In the genomic region with DNA sequence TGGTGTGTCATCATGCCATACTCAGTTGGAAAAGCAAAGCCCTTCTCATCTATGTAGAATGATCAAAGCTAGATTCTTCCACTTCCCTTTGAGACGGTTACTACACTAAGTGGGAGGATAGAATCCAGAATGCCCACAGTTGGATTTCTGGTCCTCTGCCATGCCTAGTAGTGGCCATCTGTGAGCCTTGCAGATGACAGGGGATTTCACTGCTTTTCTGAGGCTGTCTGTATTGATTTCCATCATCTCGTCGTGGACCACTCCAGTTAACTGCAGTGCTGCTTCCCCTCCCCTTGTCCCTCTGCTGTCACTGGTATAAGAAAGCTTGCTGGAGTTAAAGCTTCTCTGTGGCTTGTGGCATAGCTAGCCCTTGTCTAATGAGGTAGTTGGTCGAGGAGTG, we compare ENCODE assay signal across 13 mouse cellular contexts. TPM values are rescaled to one million over a fixed set of nuclear protein-coding genes. Genes with fewer than 3 reads are reported as not detected.
A peak's percentile ranks its signal among the peaks of the same experiment; 100 is the strongest.
DNase-seq lines count a peak whose midpoint lies in the region; ATAC-seq lines count a peak whose summit lies in the region.
"Had no signal": no experiment of that assay in that cellular context is flagged by ENCODE, and none has a peak within 500 bp of the region (broad histone marks: within the 10 kb centered on the region; RNA-seq: fewer than 3 reads in every experiment).

No protein-coding gene starts in this region.

- no peak overlapping the region for H3K4me2 ChIP-seq in forebrain, embryonic 15.5 days (replicated peaks)
- no peak overlapping the region for H3K4me2 ChIP-seq in forebrain, embryonic 12.5 days
- no peak overlapping the region for H3K4me2 ChIP-seq in midbrain, embryonic 14.5 days (ENCODE audit: low read length)
- H3K4me2 ChIP-seq in midbrain, embryonic 16.5 days (ENCODE audit: low read length): no peak overlapping the region
- H3K4me2 ChIP-seq: heart, embryonic 11.5 days; liver, embryonic 13.5 days; midbrain, embryonic 11.5 days had no signal

- peaks cover 8% of the 10 kb centered on the region for H3K4me1 ChIP-seq in forebrain, embryonic 15.5 days
- H3K4me1 ChIP-seq in forebrain, embryonic 12.5 days: no peaks in the 10 kb centered on the region
- H3K4me1 ChIP-seq in midbrain, embryonic 14.5 days (ENCODE audit: control insufficient read depth, insufficient read depth, low read length): no peaks in the 10 kb centered on the region
- no peaks in the 10 kb centered on the region for H3K4me1 ChIP-seq in midbrain, embryonic 16.5 days (ENCODE audit: control insufficient read depth, insufficient read depth, low read length)
- H3K4me1 ChIP-seq: liver, embryonic 13.5 days had no signal

- no peak overlapping the region for H3K4me3 ChIP-seq in forebrain, embryonic 15.5 days
- no peak overlapping the region for H3K4me3 ChIP-seq in forebrain, embryonic 12.5 days (replicated peaks)
- H3K4me3 ChIP-seq in midbrain, embryonic 14.5 days (replicated peaks; ENCODE audit: low read depth, low read length): no peak overlapping the region
- H3K4me3 ChIP-seq in midbrain, embryonic 16.5 days (ENCODE audit: low read depth, low read length): no peak overlapping the region
- H3K4me3 ChIP-seq: liver, embryonic 13.5 days had no signal

- peak; percentile 33 for DNase-seq in midbrain, embryonic 14.5 days
- peak; percentile 97 to 98 for DNase-seq in cerebellum, postnatal 10 days
- peak; percentile 41 for DNase-seq in retina, embryonic 14.5 days (ENCODE audit: low spot score)
- DNase-seq in kidney, adult 8-10 months: no peak
- no peak for DNase-seq in thymus, postnatal 36 days
- DNase-seq: heart, postnatal 4 days; liver, embryonic 13.5 days; lung, postnatal 14 days had no signal

- no peaks in the 10 kb centered on the region for H3K9me3 ChIP-seq in forebrain, embryonic 15.5 days
- no peaks in the 10 kb centered on the region for H3K9me3 ChIP-seq in forebrain, embryonic 12.5 days
- H3K9me3 ChIP-seq in midbrain, embryonic 14.5 days (ENCODE audit: control insufficient read depth, low read length): no peaks in the 10 kb centered on the region
- H3K9me3 ChIP-seq in midbrain, embryonic 16.5 days (replicated peaks; ENCODE audit: control insufficient read depth, low read length, poor library complexity, severe bottlenecking): no peaks in the 10 kb centered on the region
- H3K9me3 ChIP-seq: liver, embryonic 13.5 days had no signal

- WGBS in forebrain, embryonic 15.5 days: 62% methylated on average over 4 of the region's 4 CpGs
- 87% methylated on average over 4 of the region's 4 CpGs for WGBS in forebrain, embryonic 12.5 days
- 78% methylated on average over 4 of the region's 4 CpGs for WGBS in midbrain, embryonic 14.5 days
- 70% methylated on average over 4 of the region's 4 CpGs for WGBS in midbrain, embryonic 16.5 days

- H3K36me3 ChIP-seq in forebrain, embryonic 15.5 days: peaks cover 11% of the 10 kb centered on the region; the same call in 1 of the 2 replicates
- peaks cover 15% of the 10 kb centered on the region for H3K36me3 ChIP-seq in forebrain, embryonic 12.5 days (replicated peaks)
- H3K36me3 ChIP-seq in midbrain, embryonic 14.5 days (ENCODE audit: control insufficient read depth, insufficient read depth, low read length): peaks cover 17% of the 10 kb centered on the region
- H3K36me3 ChIP-seq in midbrain, embryonic 16.5 days (ENCODE audit: control insufficient read depth, insufficient read depth, low read length): 0 out of 2 replicates have a peak, but pooled peaks cover 3% of the 10 kb centered on the region
- H3K36me3 ChIP-seq: liver, embryonic 13.5 days had no signal

- no peak for ATAC-seq in forebrain, embryonic 15.5 days (replicated peaks)
- no peak for ATAC-seq in forebrain, embryonic 12.5 days (ENCODE audit: low FRiP score)
- ATAC-seq in midbrain, embryonic 14.5 days (ENCODE audit: low FRiP score, low TSS enrichment): no peak
- no peak for ATAC-seq in midbrain, embryonic 16.5 days

- H3K27me3 ChIP-seq in forebrain, embryonic 15.5 days: no peaks in the 10 kb centered on the region
- H3K27me3 ChIP-seq in forebrain, embryonic 12.5 days: no peaks in the 10 kb centered on the region
- no peaks in the 10 kb centered on the region for H3K27me3 ChIP-seq in midbrain, embryonic 14.5 days (ENCODE audit: control insufficient read depth, insufficient read depth, low read length)
- no peaks in the 10 kb centered on the region for H3K27me3 ChIP-seq in midbrain, embryonic 16.5 days (ENCODE audit: control insufficient read depth, insufficient read depth, low read depth, low read length)
- H3K27me3 ChIP-seq: liver, embryonic 13.5 days had no signal

- H3K27ac ChIP-seq in forebrain, embryonic 15.5 days (replicated peaks): 0 out of 2 replicates have a peak overlapping the region, but pooled peaks have one; percentile 25
- H3K27ac ChIP-seq in forebrain, embryonic 12.5 days: no peak overlapping the region
- H3K27ac ChIP-seq in midbrain, embryonic 14.5 days (replicated peaks; ENCODE audit: low read depth, low read length): no peak overlapping the region
- no peak overlapping the region for H3K27ac ChIP-seq in midbrain, embryonic 16.5 days (ENCODE audit: low read length)
- H3K27ac ChIP-seq: liver, embryonic 13.5 days had no signal

- no peak overlapping the region for H3K9ac ChIP-seq in forebrain, embryonic 15.5 days (replicated peaks)
- H3K9ac ChIP-seq in forebrain, embryonic 12.5 days: no peak overlapping the region
- H3K9ac ChIP-seq in midbrain, embryonic 14.5 days (replicated peaks; ENCODE audit: low read length): no peak overlapping the region
- no peak overlapping the region for H3K9ac ChIP-seq in midbrain, embryonic 16.5 days (ENCODE audit: low read depth, low read length)
- H3K9ac ChIP-seq: liver, embryonic 13.5 days had no signal

RNA-seq across cellular contexts. Expression of gene Tulp4, which starts 23.1 kb away (rescaled TPM):
- 140 and 152 TPM in 2 replicates for polyA plus RNA-seq in forebrain, embryonic 15.5 days (2015; fragmentation: Nextera tagmentation; extraction: Ambion mirVana)
- polyA plus RNA-seq in forebrain, embryonic 12.5 days (2016; fragmentation: Nextera tagmentation; extraction: Ambion mirVana): 111 and 117 TPM in 2 replicates
- 203 and 212 TPM in 2 replicates for polyA plus RNA-seq in midbrain, embryonic 14.5 days (2014; fragmentation: Nextera tagmentation; extraction: Ambion mirVana)
- polyA plus RNA-seq in midbrain, embryonic 16.5 days (2015; fragmentation: Nextera tagmentation; extraction: Ambion mirVana): 115 and 142 TPM in 2 replicates

RNA-seq across cellular contexts. Expression of gene Gtf2h5, which starts 49.8 kb away (rescaled TPM):
- polyA plus RNA-seq in forebrain, embryonic 15.5 days (2015; fragmentation: Nextera tagmentation; extraction: Ambion mirVana): 209 and 214 TPM in 2 replicates
- 169 and 171 TPM in 2 replicates for polyA plus RNA-seq in forebrain, embryonic 12.5 days (2016; fragmentation: Nextera tagmentation; extraction: Ambion mirVana)
- 194 and 234 TPM in 2 replicates for polyA plus RNA-seq in midbrain, embryonic 14.5 days (2014; fragmentation: Nextera tagmentation; extraction: Ambion mirVana)
- polyA plus RNA-seq in midbrain, embryonic 16.5 days (2015; fragmentation: Nextera tagmentation; extraction: Ambion mirVana): 198 and 214 TPM in 2 replicates

RNA-seq across cellular contexts. Expression of gene Serac1, which starts 49.8 kb away (rescaled TPM):
- polyA plus RNA-seq in forebrain, embryonic 15.5 days (2015; fragmentation: Nextera tagmentation; extraction: Ambion mirVana): 12.1 and 15.5 TPM in 2 replicates
- 12.4 and 12.7 TPM in 2 replicates for polyA plus RNA-seq in forebrain, embryonic 12.5 days (2016; fragmentation: Nextera tagmentation; extraction: Ambion mirVana)
- polyA plus RNA-seq in midbrain, embryonic 14.5 days (2014; fragmentation: Nextera tagmentation; extraction: Ambion mirVana): 10.6 and 12.9 TPM in 2 replicates
- 12.6 and 13.7 TPM in 2 replicates for polyA plus RNA-seq in midbrain, embryonic 16.5 days (2015; fragmentation: Nextera tagmentation; extraction: Ambion mirVana)

Comparison
In these comparisons a context has a peak if more than half of its experiments do, and no peak if none do; other contexts are left out.
1. DNase-seq: peak in midbrain, embryonic 14.5 days (single experiment), cerebellum, postnatal 10 days (2 of 2) and retina, embryonic 14.5 days (single experiment); none in kidney, adult 8-10 months (0 of 2) and thymus, postnatal 36 days (0 of 2).